Mouse (Mus musculus): ENCODE results near the gene Ppp3ca. TPM values are rescaled to one million over a fixed set of nuclear protein-coding genes. Genes with fewer than 3 reads are reported as not detected.

Gene Ppp3ca
- polyA plus RNA-seq, 1 experiment = 24.3 TPM

DNA sequence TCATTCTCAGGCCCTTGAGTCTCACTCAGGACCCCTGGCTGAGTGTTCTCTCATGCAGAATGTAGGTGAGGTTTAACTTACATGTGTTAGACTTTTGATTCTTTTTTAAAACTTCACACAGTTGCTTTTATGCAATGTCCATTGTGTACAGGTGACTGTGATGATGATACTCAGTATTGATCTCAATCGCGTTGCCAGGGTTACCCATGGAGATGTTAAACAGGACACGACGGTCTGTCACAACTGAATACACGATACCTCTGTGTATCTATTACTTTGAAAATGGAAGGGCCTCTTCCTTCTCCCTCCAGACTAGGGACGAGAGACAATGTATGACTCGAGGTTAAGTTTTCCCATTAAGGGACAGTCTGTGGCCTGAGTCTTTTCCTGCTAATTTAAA lies 107.5 kb downstream of the Ppp3ca start:
- Histone ChIP-seq H3K27ac (ENCODE audit: control insufficient read depth, insufficient read depth, low read depth, low read length) (no peak overlapping the region), H3K4me1 (ENCODE audit: control insufficient read depth, insufficient read depth, low read length) (no peaks in the 10 kb centered on the region), H3K4me3 (ENCODE audit: control insufficient read depth, low read depth, low read length) (no peak overlapping the region), H3K36me3 (ENCODE audit: control insufficient read depth, insufficient read depth, low read length) (no peaks in the 10 kb centered on the region), H3K27me3 (ENCODE audit: control insufficient read depth, insufficient read depth, low read length) (no peaks in the 10 kb centered on the region)
- TF ChIP-seq POLR2A (IDR thresholded peaks at IDR 0.05; ENCODE audit: control insufficient read depth, low read depth, low read length) (no peak), CTCF (IDR thresholded peaks at IDR 0.05; ENCODE audit: control insufficient read depth, insufficient read depth, insufficient replicate concordance, low read depth, low read length) (no peak)

DNA sequence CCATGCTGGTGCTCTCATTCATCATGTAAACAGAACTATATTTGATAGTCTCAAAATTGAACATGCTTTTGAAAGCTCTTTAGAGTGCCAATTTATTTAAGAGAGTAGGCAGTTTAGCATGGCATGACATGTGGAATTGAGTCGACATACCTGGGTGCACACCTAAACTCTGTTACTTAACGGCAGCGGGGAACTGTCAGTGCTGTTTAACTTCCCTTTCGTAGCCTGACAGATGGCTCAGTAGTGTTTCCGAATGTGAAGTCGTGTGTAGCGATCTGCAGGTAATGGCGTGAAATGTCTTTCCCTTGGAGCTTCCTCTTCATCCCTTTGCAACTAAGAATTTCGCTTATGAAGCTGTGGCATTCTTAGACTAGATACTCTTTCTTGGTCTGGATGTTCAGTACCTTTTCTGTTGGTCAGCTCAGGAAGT lies 107.9 kb downstream of the Ppp3ca start:
- Histone ChIP-seq H3K27ac (ENCODE audit: control insufficient read depth, insufficient read depth, low read depth, low read length) (no peak overlapping the region), H3K4me1 (ENCODE audit: control insufficient read depth, insufficient read depth, low read length) (no peaks in the 10 kb centered on the region), H3K36me3 (ENCODE audit: control insufficient read depth, insufficient read depth, low read length) (no peaks in the 10 kb centered on the region), H3K4me3 (ENCODE audit: control insufficient read depth, low read depth, low read length) (no peak overlapping the region), H3K27me3 (ENCODE audit: control insufficient read depth, insufficient read depth, low read length) (no peaks in the 10 kb centered on the region)
- TF ChIP-seq CTCF (IDR thresholded peaks at IDR 0.05; ENCODE audit: control insufficient read depth, insufficient read depth, insufficient replicate concordance, low read depth, low read length) (no peak), POLR2A (IDR thresholded peaks at IDR 0.05; ENCODE audit: control insufficient read depth, low read depth, low read length) (no peak)

DNA sequence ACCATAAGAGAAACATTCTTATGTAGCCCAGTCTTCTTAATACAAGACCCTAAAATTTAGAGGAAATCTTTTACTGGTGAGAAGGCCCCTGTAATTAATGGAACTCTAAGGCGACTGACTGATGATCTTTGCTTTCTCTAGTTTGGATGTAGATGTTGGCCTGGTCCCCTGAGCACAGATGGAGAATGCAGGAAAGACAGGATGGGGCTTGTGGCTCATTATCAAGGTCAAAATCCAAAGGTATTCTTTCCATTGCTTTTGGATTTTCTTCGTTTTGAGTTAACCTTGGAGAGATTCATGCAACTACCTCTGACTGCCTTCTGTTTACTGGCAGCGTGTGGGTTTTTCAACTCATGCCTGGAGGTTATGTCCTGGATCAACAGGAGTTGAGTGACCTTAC lies 110.4 kb downstream of the Ppp3ca start:
- no peaks in the 10 kb centered on the region for H3K4me1 ChIP-seq (ENCODE audit: control insufficient read depth, insufficient read depth, low read length)
- H3K27ac ChIP-seq (ENCODE audit: control insufficient read depth, insufficient read depth, low read depth, low read length) = no peak overlapping the region
- no peaks in the 10 kb centered on the region for H3K36me3 ChIP-seq (ENCODE audit: control insufficient read depth, insufficient read depth, low read length)
- no peaks in the 10 kb centered on the region for H3K27me3 ChIP-seq (ENCODE audit: control insufficient read depth, insufficient read depth, low read length)
- H3K4me3 ChIP-seq (ENCODE audit: control insufficient read depth, low read depth, low read length) = no peak overlapping the region
- TF ChIP-seq POLR2A (IDR thresholded peaks at IDR 0.05; ENCODE audit: control insufficient read depth, low read depth, low read length) (no peak), CTCF (IDR thresholded peaks at IDR 0.05; ENCODE audit: control insufficient read depth, insufficient read depth, insufficient replicate concordance, low read depth, low read length) (no peak)

DNA sequence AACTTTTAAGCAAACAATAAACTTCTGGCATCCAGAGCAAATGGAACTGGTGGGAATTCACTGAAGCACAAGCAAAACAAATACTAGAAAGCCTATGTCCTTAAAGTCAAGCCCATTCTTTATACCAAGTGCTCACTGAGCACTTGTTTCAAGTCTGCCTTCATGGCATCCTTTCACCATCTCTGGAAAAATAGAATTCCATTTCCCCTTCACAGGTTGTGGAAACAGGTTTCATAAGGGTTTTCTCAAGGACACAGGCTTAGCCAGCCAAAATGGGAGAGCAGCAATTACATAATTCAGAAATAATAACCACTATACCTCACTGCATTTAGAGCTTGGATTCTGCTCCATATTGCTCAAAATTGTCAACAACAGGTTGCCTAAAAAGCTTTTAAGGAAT lies 112.1 kb downstream of the Ppp3ca start:
- TF ChIP-seq CTCF (IDR thresholded peaks at IDR 0.05; ENCODE audit: control insufficient read depth, insufficient read depth, insufficient replicate concordance, low read depth, low read length) = no peak
- no peaks in the 10 kb centered on the region for H3K36me3 ChIP-seq (ENCODE audit: control insufficient read depth, insufficient read depth, low read length)
- no peak overlapping the region for H3K4me3 ChIP-seq (ENCODE audit: control insufficient read depth, low read depth, low read length)
- H3K4me1 ChIP-seq (ENCODE audit: control insufficient read depth, insufficient read depth, low read length) = no peaks in the 10 kb centered on the region
- H3K27me3 ChIP-seq (ENCODE audit: control insufficient read depth, insufficient read depth, low read length) = no peaks in the 10 kb centered on the region
- no peak overlapping the region for H3K27ac ChIP-seq (ENCODE audit: control insufficient read depth, insufficient read depth, low read depth, low read length)

DNA sequence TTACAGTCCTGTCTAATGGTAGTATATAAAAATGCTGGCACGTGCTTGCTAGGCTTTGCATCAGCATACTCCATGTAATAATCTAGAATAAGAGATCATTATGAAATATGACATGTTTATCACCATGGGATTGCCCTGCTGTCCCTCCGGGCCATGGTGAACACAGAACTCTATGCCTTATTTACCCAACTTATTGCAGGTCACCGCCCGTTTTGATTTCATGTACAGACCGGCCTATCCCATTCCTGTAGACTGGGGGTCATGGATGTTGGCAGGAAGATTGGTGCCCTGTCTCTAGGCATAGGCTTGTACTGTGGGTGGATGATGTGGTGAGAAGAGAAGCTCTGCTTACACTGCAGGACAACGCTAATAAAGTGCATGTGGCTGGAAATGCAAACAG lies 115.8 kb downstream of the Ppp3ca start:
- Histone ChIP-seq H3K4me1 (ENCODE audit: control insufficient read depth, insufficient read depth, low read length) (no peaks in the 10 kb centered on the region), H3K4me3 (ENCODE audit: control insufficient read depth, low read depth, low read length) (no peak overlapping the region), H3K27ac (ENCODE audit: control insufficient read depth, insufficient read depth, low read depth, low read length) (no peak overlapping the region), H3K27me3 (ENCODE audit: control insufficient read depth, insufficient read depth, low read length) (no peaks in the 10 kb centered on the region), H3K36me3 (ENCODE audit: control insufficient read depth, insufficient read depth, low read length) (no peaks in the 10 kb centered on the region)
- TF ChIP-seq POLR2A (IDR thresholded peaks at IDR 0.05; ENCODE audit: control insufficient read depth, low read depth, low read length) (no peak), CTCF (IDR thresholded peaks at IDR 0.05; ENCODE audit: control insufficient read depth, insufficient read depth, insufficient replicate concordance, low read depth, low read length) (no peak)

DNA sequence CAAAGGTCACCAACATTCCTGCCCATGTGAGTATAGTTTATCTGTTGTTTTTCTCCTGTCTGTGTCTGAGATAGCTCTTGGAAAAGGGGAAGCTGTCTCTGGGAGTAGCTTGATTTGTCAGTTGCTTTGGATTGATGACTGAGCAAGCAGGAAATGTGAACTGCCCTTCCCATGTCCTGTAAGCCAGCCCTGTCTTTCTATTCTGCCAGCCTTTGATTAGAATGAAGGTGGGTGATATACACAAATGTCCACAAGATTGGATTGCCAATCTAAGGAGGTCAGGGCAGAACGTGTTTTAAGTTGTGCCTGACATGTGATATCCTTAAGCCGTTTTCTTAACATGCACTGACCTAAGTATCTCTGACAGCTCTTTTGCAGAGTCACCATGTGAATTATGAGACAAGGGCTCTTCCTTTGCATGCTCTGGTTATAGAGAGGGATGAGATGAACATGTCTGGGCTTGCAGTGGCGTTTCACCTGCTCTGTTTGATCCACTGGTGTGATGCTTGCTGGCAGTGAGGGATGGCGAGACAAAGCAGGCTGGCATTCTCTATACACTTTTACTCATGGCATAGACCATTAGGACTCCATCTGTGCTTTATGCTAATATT lies 120.4 kb downstream of the Ppp3ca start:
- Histone ChIP-seq H3K36me3 (ENCODE audit: control insufficient read depth, insufficient read depth, low read length) (no peaks in the 10 kb centered on the region), H3K27ac (ENCODE audit: control insufficient read depth, insufficient read depth, low read depth, low read length) (no peak overlapping the region), H3K27me3 (ENCODE audit: control insufficient read depth, insufficient read depth, low read length) (no peaks in the 10 kb centered on the region), H3K4me3 (ENCODE audit: control insufficient read depth, low read depth, low read length) (no peak overlapping the region), H3K4me1 (ENCODE audit: control insufficient read depth, insufficient read depth, low read length) (no peaks in the 10 kb centered on the region)
- TF ChIP-seq CTCF (IDR thresholded peaks at IDR 0.05; ENCODE audit: control insufficient read depth, insufficient read depth, insufficient replicate concordance, low read depth, low read length) (no peak), POLR2A (IDR thresholded peaks at IDR 0.05; ENCODE audit: control insufficient read depth, low read depth, low read length) (no peak)

DNA sequence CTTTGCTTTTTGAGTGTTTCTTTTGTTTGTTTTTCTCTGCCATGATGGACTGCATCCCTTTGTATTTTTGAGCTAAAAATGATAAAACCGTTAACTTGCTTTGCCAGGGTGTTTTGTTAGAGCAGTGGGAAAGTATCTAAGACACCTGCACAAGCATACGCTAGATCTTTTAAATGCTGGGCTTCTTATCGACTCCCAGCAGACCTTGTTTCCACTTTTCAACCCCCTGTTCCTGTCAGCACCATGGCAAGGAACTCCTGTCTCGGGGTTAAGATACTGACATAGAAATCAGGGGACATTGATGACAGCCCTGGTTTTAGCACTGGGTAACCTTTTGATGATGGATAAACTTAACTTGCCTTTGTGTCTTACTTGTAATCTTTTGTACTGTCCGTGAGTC lies 121.5 kb downstream of the Ppp3ca start:
- TF ChIP-seq CTCF (IDR thresholded peaks at IDR 0.05; ENCODE audit: control insufficient read depth, insufficient read depth, insufficient replicate concordance, low read depth, low read length) (no peak), POLR2A (IDR thresholded peaks at IDR 0.05; ENCODE audit: control insufficient read depth, low read depth, low read length) (no peak)
- Histone ChIP-seq H3K36me3 (ENCODE audit: control insufficient read depth, insufficient read depth, low read length) (no peaks in the 10 kb centered on the region), H3K4me3 (ENCODE audit: control insufficient read depth, low read depth, low read length) (no peak overlapping the region), H3K27ac (ENCODE audit: control insufficient read depth, insufficient read depth, low read depth, low read length) (no peak overlapping the region), H3K27me3 (ENCODE audit: control insufficient read depth, insufficient read depth, low read length) (no peaks in the 10 kb centered on the region), H3K4me1 (ENCODE audit: control insufficient read depth, insufficient read depth, low read length) (no peaks in the 10 kb centered on the region)

DNA sequence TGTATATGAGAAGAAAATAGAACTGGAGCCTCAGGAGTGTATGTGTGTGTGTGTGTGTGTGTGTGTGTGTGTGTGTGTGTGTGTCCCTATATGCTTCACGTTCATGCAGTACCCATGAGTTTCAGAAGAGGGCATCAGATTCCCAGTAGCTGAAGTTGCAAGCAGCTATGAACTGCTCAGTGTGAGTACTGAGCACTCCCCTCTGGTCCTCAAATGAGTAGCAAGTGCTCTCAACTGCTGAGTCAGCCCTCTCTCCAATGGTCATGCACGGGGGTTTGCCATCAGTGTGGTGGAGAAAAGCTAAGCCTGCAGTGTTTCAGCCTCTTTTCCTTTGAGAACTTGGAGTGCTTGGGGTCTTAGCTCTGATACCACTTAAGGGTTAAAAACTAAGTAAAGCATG lies 122.0 kb downstream of the Ppp3ca start:
- Histone ChIP-seq H3K4me1 (ENCODE audit: control insufficient read depth, insufficient read depth, low read length) (no peaks in the 10 kb centered on the region), H3K27ac (ENCODE audit: control insufficient read depth, insufficient read depth, low read depth, low read length) (no peak overlapping the region), H3K27me3 (ENCODE audit: control insufficient read depth, insufficient read depth, low read length) (no peaks in the 10 kb centered on the region), H3K4me3 (ENCODE audit: control insufficient read depth, low read depth, low read length) (no peak overlapping the region), H3K36me3 (ENCODE audit: control insufficient read depth, insufficient read depth, low read length) (no peaks in the 10 kb centered on the region)
- TF ChIP-seq CTCF (IDR thresholded peaks at IDR 0.05; ENCODE audit: control insufficient read depth, insufficient read depth, insufficient replicate concordance, low read depth, low read length) (no peak), POLR2A (IDR thresholded peaks at IDR 0.05; ENCODE audit: control insufficient read depth, low read depth, low read length) (no peak)
